Mouse (Mus musculus): ENCODE measurements around the gene Vps35. TPM values are rescaled to one million over a fixed set of nuclear protein-coding genes. Genes with fewer than 3 reads are reported as not detected.

The Vps35 gene
- total and polyA plus RNA-seq, 2 experiments from 2014 or later, result 121 to 154 TPM

DNA sequence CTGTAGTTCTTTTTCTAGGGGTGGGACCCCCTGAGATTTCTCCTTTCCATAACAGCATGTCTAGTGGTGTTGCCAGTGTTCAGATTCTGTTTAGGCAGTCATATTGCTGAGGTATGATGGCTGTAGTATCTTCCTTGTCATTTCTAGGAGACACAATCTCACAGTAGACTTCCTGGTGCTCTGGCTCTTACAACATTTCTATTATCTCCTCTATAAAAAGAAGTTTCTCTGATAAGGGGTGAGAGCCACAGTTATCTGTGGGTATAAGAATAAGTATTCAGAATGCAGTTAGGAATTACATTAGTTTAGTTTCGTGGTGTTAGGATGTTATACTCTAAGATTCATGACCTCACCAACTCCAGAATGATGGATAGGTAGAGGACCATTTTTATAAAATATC lies 72.3 kb downstream of the Vps35 start:
- Histone ChIP-seq H3K4me3 (ENCODE audit: low read depth, low read length) (no peak overlapping the region), H3K4me2 (ENCODE audit: low read depth, low read length, poor library complexity, severe bottlenecking) (no peak overlapping the region), H3K4me1 (ENCODE audit: insufficient read depth, low read length) (no peaks in the 10 kb centered on the region), H3K36me3 (ENCODE audit: insufficient read depth, low read length) (no peaks in the 10 kb centered on the region), H3K9ac (replicated peaks; ENCODE audit: low read length, poor library complexity, severe bottlenecking) (no peak overlapping the region), H3K9me3 (ENCODE audit: low read length) (no peaks in the 10 kb centered on the region), H3K27ac (ENCODE audit: low read depth, low read length) (no peak overlapping the region), H3K27me3 (ENCODE audit: insufficient read depth, low read length) (no peaks in the 10 kb centered on the region)
- DNase-seq (ENCODE audit: low spot score) (no peak), ATAC-seq (ENCODE audit: low FRiP score) (no peak)
- no peak for TF ChIP-seq CTCF (IDR thresholded peaks at IDR 0.05)
- WGBS, result 74% methylated on average over 1 of the region's 1 CpGs

DNA sequence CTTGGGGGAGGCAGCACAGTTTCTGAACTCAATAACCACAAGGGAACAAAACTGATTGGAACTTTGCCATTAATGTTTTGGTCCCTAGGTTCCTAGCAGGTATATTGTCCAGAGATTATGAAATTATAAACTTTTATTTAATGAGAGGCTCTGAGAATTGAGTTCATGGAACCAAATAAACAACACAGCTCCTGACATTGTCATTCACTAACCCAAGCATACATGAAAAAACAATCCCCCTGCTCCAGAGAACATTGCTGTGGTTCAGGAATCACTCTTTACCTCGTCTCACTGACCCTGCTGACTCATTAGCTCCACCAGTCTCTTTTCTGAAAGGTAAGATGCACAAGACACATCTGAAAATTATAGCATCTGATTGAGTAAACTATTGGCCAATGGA lies 73.9 kb downstream of the Vps35 start, which contains the start of gene Olfr371:
Olfr371 (plus strand) TSS at position 301 of the 400 bp plus-strand sequence.
- ATAC-seq (ENCODE audit: low FRiP score) (no peak), DNase-seq (ENCODE audit: low spot score) (no peak)
- no peak within 1 kb of the TSS for H3K4me2 ChIP-seq (ENCODE audit: low read depth, low read length, poor library complexity, severe bottlenecking)
- no peaks in the 10 kb centered on the region for H3K36me3 ChIP-seq (ENCODE audit: insufficient read depth, low read length)
- H3K27ac ChIP-seq (ENCODE audit: low read depth, low read length), result no peak within 1 kb of the TSS
- no peak within 1 kb of the TSS for H3K4me3 ChIP-seq (ENCODE audit: low read depth, low read length)
- H3K4me1 ChIP-seq (ENCODE audit: insufficient read depth, low read length), result no peaks in the 10 kb centered on the region
- no peak within 1 kb of the TSS for H3K9ac ChIP-seq (replicated peaks; ENCODE audit: low read length, poor library complexity, severe bottlenecking)
- no peak for TF ChIP-seq CTCF (IDR thresholded peaks at IDR 0.05)
- WGBS, result 41% methylated on average over 1 of the region's 1 CpGs
- no peaks in the 10 kb centered on the region for H3K9me3 ChIP-seq (ENCODE audit: low read length)
- no peaks in the 10 kb centered on the region for H3K27me3 ChIP-seq (ENCODE audit: insufficient read depth, low read length)

DNA sequence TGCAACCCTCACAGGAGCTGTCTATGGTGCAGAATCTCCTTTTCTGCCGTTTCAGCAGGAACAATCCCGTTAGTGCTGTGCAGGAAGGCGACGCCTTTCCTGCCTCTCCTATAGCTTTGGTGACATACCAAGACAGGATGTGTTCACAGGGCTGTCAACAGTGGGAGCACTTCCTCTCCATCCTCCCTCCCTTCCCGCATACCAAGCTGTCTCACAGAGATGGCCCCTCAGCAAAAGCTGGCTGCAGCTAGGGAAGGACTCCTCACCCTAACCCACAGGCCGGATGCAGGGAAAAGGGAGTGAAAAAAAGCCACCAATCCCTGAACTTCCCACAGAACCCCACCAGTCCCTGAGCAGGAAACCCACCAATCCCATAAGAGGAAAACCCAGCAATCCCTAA lies 78.6 kb downstream of the Vps35 start:
- Histone ChIP-seq H3K9ac (replicated peaks; ENCODE audit: low read length, poor library complexity, severe bottlenecking) (no peak overlapping the region), H3K27me3 (ENCODE audit: insufficient read depth, low read length) (no peaks in the 10 kb centered on the region), H3K4me2 (ENCODE audit: low read depth, low read length, poor library complexity, severe bottlenecking) (no peak overlapping the region), H3K4me1 (ENCODE audit: insufficient read depth, low read length) (no peaks in the 10 kb centered on the region), H3K4me3 (ENCODE audit: low read depth, low read length) (no peak overlapping the region), H3K9me3 (ENCODE audit: low read length) (peaks cover 4% of the 10 kb centered on the region; the same call in 1 of the 2 replicates), H3K27ac (ENCODE audit: low read depth, low read length) (no peak overlapping the region), H3K36me3 (ENCODE audit: insufficient read depth, low read length) (no peaks in the 10 kb centered on the region)
- 46% methylated on average over 6 of the region's 6 CpGs for WGBS
- DNase-seq (ENCODE audit: low spot score) (no peak), ATAC-seq (ENCODE audit: low FRiP score) (no peak)
- TF ChIP-seq CTCF (IDR thresholded peaks at IDR 0.05), result no peak

DNA sequence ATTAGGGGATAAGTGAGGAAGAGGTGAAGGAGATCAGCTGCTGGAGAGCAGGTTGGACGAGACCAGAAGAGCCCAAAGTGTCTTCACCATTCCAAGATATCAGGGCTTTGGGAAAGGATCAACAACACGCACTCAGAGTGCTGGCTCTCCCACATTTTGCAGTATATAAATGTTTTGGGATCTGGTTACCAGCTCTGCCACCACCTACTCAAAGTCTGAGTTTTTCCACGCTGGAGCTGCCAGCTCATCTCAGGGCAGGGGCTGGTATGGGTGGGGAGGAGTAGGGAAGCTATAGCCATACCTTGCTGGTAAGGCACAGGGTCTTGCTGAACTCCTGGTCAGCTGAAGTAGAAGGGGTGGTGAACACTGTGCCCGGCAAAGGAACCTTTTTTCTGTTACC lies 79.4 kb downstream of the Vps35 start:
- TF ChIP-seq CTCF (IDR thresholded peaks at IDR 0.05), result no peak
- no peak overlapping the region for H3K4me3 ChIP-seq (ENCODE audit: low read depth, low read length)
- H3K9ac ChIP-seq (replicated peaks; ENCODE audit: low read length, poor library complexity, severe bottlenecking), result no peak overlapping the region
- H3K36me3 ChIP-seq (ENCODE audit: insufficient read depth, low read length), result no peaks in the 10 kb centered on the region
- DNase-seq (ENCODE audit: low spot score) (no peak), ATAC-seq (ENCODE audit: low FRiP score) (no peak)
- H3K9me3 ChIP-seq (ENCODE audit: low read length), result peaks cover 4% of the 10 kb centered on the region; the same call in 1 of the 2 replicates
- H3K4me1 ChIP-seq (ENCODE audit: insufficient read depth, low read length), result no peaks in the 10 kb centered on the region
- H3K27ac ChIP-seq (ENCODE audit: low read depth, low read length), result no peak overlapping the region
- H3K27me3 ChIP-seq (ENCODE audit: insufficient read depth, low read length), result no peaks in the 10 kb centered on the region
- 81% methylated on average over 4 of the region's 4 CpGs for WGBS
- H3K4me2 ChIP-seq (ENCODE audit: low read depth, low read length, poor library complexity, severe bottlenecking), result no peak overlapping the region

Other genes starting within 250 kb of the Vps35 start
- gene Fbxw9, start 239.7 kb downstream of the Vps35 start, total RNA-seq (2014; rRNA removed), result 113 and 120 TPM in 2 replicates
- 92.1 and 97.1 TPM in 2 replicates for gene Fbxw9, start 239.7 kb downstream of the Vps35 start, polyA plus RNA-seq (2015; fragmentation: Nextera tagmentation; extraction: Ambion mirVana)
- not detected in 2 replicates for gene Gm5741, start 231.8 kb downstream of the Vps35 start, total RNA-seq (2014; rRNA removed)
- gene Gm5741, start 231.8 kb downstream of the Vps35 start, polyA plus RNA-seq (2015; fragmentation: Nextera tagmentation; extraction: Ambion mirVana), result 2.2 TPM in 1 of 2 replicates, not detected in the other
- gene Dhps, start 228.0 kb downstream of the Vps35 start, total RNA-seq (2014; rRNA removed), result 66.3 and 77.1 TPM in 2 replicates
- 128 and 129 TPM in 2 replicates for gene Dhps, start 228.0 kb downstream of the Vps35 start, polyA plus RNA-seq (2015; fragmentation: Nextera tagmentation; extraction: Ambion mirVana)
- gene Wdr83os, start 219.1 kb downstream of the Vps35 start, total RNA-seq (2014; rRNA removed), result 92.6 and 105 TPM in 2 replicates
- 129 and 137 TPM in 2 replicates for gene Wdr83os, start 219.1 kb downstream of the Vps35 start, polyA plus RNA-seq (2015; fragmentation: Nextera tagmentation; extraction: Ambion mirVana)
- 27.4 and 34.1 TPM in 2 replicates for gene Wdr83, start 218.5 kb downstream of the Vps35 start, total RNA-seq (2014; rRNA removed)
- 37.0 and 39.9 TPM in 2 replicates for gene Wdr83, start 218.5 kb downstream of the Vps35 start, polyA plus RNA-seq (2015; fragmentation: Nextera tagmentation; extraction: Ambion mirVana)
- gene Man2b1, start 216.5 kb downstream of the Vps35 start, total RNA-seq (2014; rRNA removed), result 29.7 and 33.7 TPM in 2 replicates
- gene Man2b1, start 216.5 kb downstream of the Vps35 start, polyA plus RNA-seq (2015; fragmentation: Nextera tagmentation; extraction: Ambion mirVana), result 18.7 and 19.7 TPM in 2 replicates
- 2.6 and 4.9 TPM in 2 replicates for gene Zfp791, start 176.7 kb downstream of the Vps35 start, total RNA-seq (2014; rRNA removed)
- 2.3 and 2.7 TPM in 2 replicates for gene Zfp791, start 176.7 kb downstream of the Vps35 start, polyA plus RNA-seq (2015; fragmentation: Nextera tagmentation; extraction: Ambion mirVana)
- not detected in 2 replicates for gene Cks1brt, start 147.9 kb downstream of the Vps35 start, total RNA-seq (2014; rRNA removed)
- gene Cks1brt, start 147.9 kb downstream of the Vps35 start, polyA plus RNA-seq (2015; fragmentation: Nextera tagmentation; extraction: Ambion mirVana), result not detected in 2 replicates
- gene Olfr371, start 73.8 kb downstream of the Vps35 start, total RNA-seq (2014; rRNA removed), result not detected in 2 replicates
- gene Olfr371, start 73.8 kb downstream of the Vps35 start, polyA plus RNA-seq (2015; fragmentation: Nextera tagmentation; extraction: Ambion mirVana), result not detected in 2 replicates
- 33.4 and 42.6 TPM in 2 replicates for gene Orc6, start 170 bp downstream of the Vps35 start, total RNA-seq (2014; rRNA removed)
- gene Orc6, start 170 bp downstream of the Vps35 start, polyA plus RNA-seq (2015; fragmentation: Nextera tagmentation; extraction: Ambion mirVana), result 60.0 and 65.7 TPM in 2 replicates
- gene Mylk3, start 86.5 kb upstream of the Vps35 start, total RNA-seq (2014; rRNA removed), result 0.09 TPM in 1 of 2 replicates, not detected in the other
- 0.18 and 0.46 TPM in 2 replicates for gene Mylk3, start 86.5 kb upstream of the Vps35 start, polyA plus RNA-seq (2015; fragmentation: Nextera tagmentation; extraction: Ambion mirVana)
- 13.4 and 17.9 TPM in 2 replicates for gene 4921524J17Rik, start 133.0 kb upstream of the Vps35 start, total RNA-seq (2014; rRNA removed)
- 40.7 and 48.0 TPM in 2 replicates for gene 4921524J17Rik, start 133.0 kb upstream of the Vps35 start, polyA plus RNA-seq (2015; fragmentation: Nextera tagmentation; extraction: Ambion mirVana)
- gene Gpt2, start 192.8 kb upstream of the Vps35 start, total RNA-seq (2014; rRNA removed), result 64.6 and 69.4 TPM in 2 replicates
- 29.2 and 30.0 TPM in 2 replicates for gene Gpt2, start 192.8 kb upstream of the Vps35 start, polyA plus RNA-seq (2015; fragmentation: Nextera tagmentation; extraction: Ambion mirVana)